18 mouse cellular contexts compared by ENCODE assay signal in genomic region chr2:135805748-135806685, GRCm38 (mm10).
DNase-seq lines count a peak whose midpoint lies in the region; ATAC-seq and TF ChIP-seq lines count a peak whose summit lies in the region.
"Had no signal": no experiment of that assay in that cellular context is flagged by ENCODE, and none has a peak within 500 bp of the region (broad histone marks: within the 10 kb centered on the region; RNA-seq: fewer than 3 reads in every experiment).

No protein-coding gene starts in this region.

- peaks cover 36% of the 10 kb centered on the region for H3K4me1 ChIP-seq in cerebellum, adult 2 months (ENCODE audit: control insufficient read depth, insufficient read depth, low read length)
- H3K4me1 ChIP-seq in embryonic fibroblast, embryonic 13.5 days (ENCODE audit: control insufficient read depth, insufficient read depth, low read length): peaks cover 2% of the 10 kb centered on the region
- no peaks in the 10 kb centered on the region for H3K4me1 ChIP-seq in lung, adult 2 months (ENCODE audit: control insufficient read depth, insufficient read depth, low read length)
- H3K4me1 ChIP-seq: midbrain, embryonic 12.5 days had no signal

- no peak for TF ChIP-seq POLR2A in cerebellum, adult 2 months (IDR thresholded peaks at IDR 0.05; ENCODE audit: borderline replicate concordance, insufficient read depth, low read length)
- TF ChIP-seq POLR2A in embryonic fibroblast, embryonic 13.5 days (IDR thresholded peaks at IDR 0.05; ENCODE audit: low read depth, low read length): no peak
- TF ChIP-seq POLR2A in lung, adult 2 months (IDR thresholded peaks at IDR 0.05; ENCODE audit: borderline replicate concordance, extremely low read depth, low read depth, low read length): no peak

- DNase-seq in frontal cortex, postnatal 14 days (ENCODE audit: low spot score in 2 of 2): no peak
- DNase-seq in adrenal gland, postnatal 10 days: peak; percentile 47
- DNase-seq in cerebellum, adult 2 months: peak; percentile 78 to 86
- no peak for DNase-seq in heart, adult 9 months (ENCODE audit: low spot score in 2 of 2)
- no peak for DNase-seq in lung, adult 2 months
- no peak for DNase-seq in ovary, adult 18-20 months (ENCODE audit: low spot score)
- DNase-seq: B cell, adult 2 months; kidney, adult 9 months; liver; lung, adult 18-20 months; lung, postnatal 4 days had no signal

- no peaks in the 10 kb centered on the region for H3K27me3 ChIP-seq in cerebellum, adult 2 months (ENCODE audit: control insufficient read depth, insufficient read depth, low read length)
- H3K27me3 ChIP-seq: forebrain, embryonic 12.5 days; heart, embryonic 15.5 days; midbrain, embryonic 12.5 days; neural tube, embryonic 15.5 days had no signal

- 39% methylated on average over 15 of the region's 15 CpGs for WGBS in cerebellum, adult 2 months
- WGBS in lung, adult 2 months: 77% methylated on average over 15 of the region's 15 CpGs

- 0 out of 2 replicates have a peak overlapping the region, but pooled peaks have one; percentile 34 for H3K27ac ChIP-seq in cerebellum, adult 2 months (ENCODE audit: insufficient read depth, low read length)
- H3K27ac ChIP-seq in embryonic fibroblast, embryonic 13.5 days (ENCODE audit: insufficient read depth, low read length): peak overlapping the region; percentile 16
- H3K27ac ChIP-seq: forebrain, embryonic 12.5 days; heart, embryonic 15.5 days; midbrain, embryonic 12.5 days; neural tube, embryonic 15.5 days had no signal

- TF ChIP-seq CTCF in cerebellum, adult 2 months (IDR thresholded peaks at IDR 0.05; ENCODE audit: borderline replicate concordance, insufficient read depth, low read depth, low read length): no peak
- TF ChIP-seq CTCF in embryonic fibroblast, embryonic 13.5 days (IDR thresholded peaks at IDR 0.05; ENCODE audit: borderline replicate concordance, insufficient read depth, low read length): no peak
- TF ChIP-seq CTCF in lung, adult 2 months (IDR thresholded peaks at IDR 0.05; ENCODE audit: insufficient read depth, low read length): no peak

- H3K4me3 ChIP-seq in cerebellum, adult 2 months (replicated peaks; ENCODE audit: insufficient read depth, low read depth, low read length): no peak overlapping the region
- H3K4me3 ChIP-seq in embryonic fibroblast, embryonic 13.5 days (ENCODE audit: insufficient read depth, low read length): no peak overlapping the region
- H3K4me3 ChIP-seq in lung, adult 2 months (replicated peaks; ENCODE audit: extremely low read depth, low read depth, low read length): no peak overlapping the region
- H3K4me3 ChIP-seq: forebrain, embryonic 12.5 days; heart, embryonic 15.5 days; midbrain, embryonic 12.5 days; neural tube, embryonic 15.5 days had no signal

- peak; percentile 60 for ATAC-seq in frontal cortex, adult (ENCODE audit: low TSS enrichment)
- ATAC-seq: inflammation-experienced regulatory T-cells, adult 6 months had no signal

Comparison
In these comparisons a context has a peak if more than half of its experiments do, and no peak if none do; other contexts are left out.
1. DNase-seq: peak in adrenal gland, postnatal 10 days (single experiment) and cerebellum, adult 2 months (2 of 2); none in frontal cortex, postnatal 14 days (0 of 2), heart, adult 9 months (0 of 2), lung, adult 2 months (single experiment) and ovary, adult 18-20 months (single experiment).